Mouse (Mus musculus): ENCODE data around the gene R3hdml.

DNA sequence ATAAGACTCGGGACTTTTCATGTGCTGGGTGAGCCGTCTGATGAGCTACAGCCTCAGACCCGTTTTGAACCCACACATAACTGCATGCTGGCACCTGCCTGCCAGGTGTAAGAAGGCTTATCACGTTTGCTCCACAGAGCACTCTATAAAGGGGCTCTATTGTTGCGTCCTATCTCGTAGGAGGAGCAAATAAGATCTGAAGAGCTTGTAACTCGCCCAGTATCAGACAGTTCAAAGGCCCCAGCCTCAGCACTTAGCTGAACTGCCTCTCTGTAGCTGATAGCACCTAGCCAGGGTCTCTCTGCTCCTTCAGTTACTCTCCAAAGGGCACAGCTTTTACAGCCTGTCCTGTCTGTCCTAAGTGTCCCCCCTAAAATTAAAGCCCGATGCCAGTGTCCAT is 38.3 kb downstream of the R3hdml start:
- no peak for TF ChIP-seq POLR2A (IDR thresholded peaks at IDR 0.05; ENCODE audit: borderline replicate concordance, control insufficient read depth, low read depth, low read length)
- TF ChIP-seq CTCF (IDR thresholded peaks at IDR 0.05; ENCODE audit: control insufficient read depth, insufficient read depth, low read length) = no peak
